Mouse (Mus musculus) splenic B cell, adult 2 months (primary cell): ENCODE measurements at regions not wholly inside any gene's neighbourhood (a gene's known extent, or its start where the extent isn't known, plus 50 kb on each side); places are given as distances from the start of the nearest gene placed in this dataset.

Source experiments
- DNase-seq: peaks from one replicate; pipeline ENCODE4 v3.0.0-alpha.2; 2011; ENCODE audit warnings: low read depth, low spot score
- H3K27me3 ChIP-seq: 2 replicates; pipeline ENCODE4 v1.6.1; 2012; ENCODE audit warnings: mild to moderate bottlenecking, low read length, moderate library complexity, mixed read lengths; ENCODE audit not compliant: control insufficient read depth, poor library complexity, insufficient read depth, severe bottlenecking
- H3K36me3 ChIP-seq: 2 replicates; pipeline ENCODE4 v1.6.1; 2012; ENCODE audit warnings: mild to moderate bottlenecking, low read length, moderate library complexity, mixed read lengths; ENCODE audit not compliant: control insufficient read depth, poor library complexity, insufficient read depth, severe bottlenecking

DNA sequence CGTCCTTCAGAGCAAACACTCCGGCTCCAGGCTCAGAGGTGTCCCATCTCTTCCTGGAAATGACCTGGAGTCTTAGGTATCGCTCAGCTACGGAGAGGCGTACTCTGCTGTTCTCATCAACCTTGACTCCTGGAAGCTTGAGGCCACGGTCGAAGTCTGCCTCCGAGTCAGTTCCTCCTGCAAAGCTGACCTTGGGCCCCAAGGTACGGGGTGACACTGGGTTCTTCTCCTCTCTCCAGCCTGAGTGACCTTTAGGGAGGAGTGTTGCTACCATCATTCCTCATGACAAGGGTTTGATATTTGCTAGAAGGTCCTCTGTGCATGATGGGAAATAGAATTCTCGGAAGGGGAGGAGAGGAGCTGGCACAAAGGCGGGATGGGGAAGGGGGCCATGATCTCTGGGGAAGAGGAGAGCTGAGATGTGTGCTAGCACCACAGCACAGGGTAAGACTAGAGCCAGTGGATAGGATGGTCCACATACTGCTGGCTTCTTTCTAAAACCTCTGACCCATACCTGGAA lies 469.0 kb downstream of the Rps24 start:
- Histone ChIP-seq H3K36me3 (no peaks in the 10 kb centered on the region), H3K27me3 (no peaks in the 10 kb centered on the region)
- no peak for DNase-seq

DNA sequence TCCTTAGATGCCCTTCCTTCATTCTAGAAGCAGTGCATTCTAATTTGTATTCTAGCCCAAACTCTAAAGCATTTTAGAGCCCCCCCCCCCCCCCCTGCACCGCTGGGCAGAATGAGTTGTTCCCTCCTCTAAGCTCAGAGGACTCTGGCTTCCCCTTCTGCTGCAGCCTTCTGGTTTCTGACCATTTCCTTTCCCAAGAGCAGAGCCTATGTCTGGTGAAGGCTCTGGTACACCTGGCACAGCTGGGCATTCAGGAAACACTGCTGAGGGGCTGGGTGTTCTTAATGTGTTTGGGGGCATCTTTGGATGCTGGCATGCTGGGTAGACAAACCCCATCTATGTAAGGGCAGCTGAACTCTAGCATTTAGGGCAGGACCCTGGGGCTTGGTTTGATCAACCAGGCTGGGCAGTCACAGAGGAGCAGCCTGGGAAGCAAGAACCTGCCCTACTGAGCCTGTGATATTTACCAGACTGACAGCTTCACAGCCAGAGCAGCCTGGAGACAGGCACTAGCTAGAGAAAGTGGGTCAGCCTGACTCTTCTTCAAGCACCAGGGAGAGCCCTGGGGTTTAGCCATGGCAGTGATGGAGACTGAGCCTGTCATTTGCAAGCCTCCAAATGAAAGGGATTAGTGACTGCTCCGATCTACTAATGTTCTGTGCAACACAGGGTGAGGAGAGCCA lies 469.7 kb downstream of the Rps24 start:
- DNase-seq, result no peak
- Histone ChIP-seq H3K27me3 (no peaks in the 10 kb centered on the region), H3K36me3 (no peaks in the 10 kb centered on the region)

DNA sequence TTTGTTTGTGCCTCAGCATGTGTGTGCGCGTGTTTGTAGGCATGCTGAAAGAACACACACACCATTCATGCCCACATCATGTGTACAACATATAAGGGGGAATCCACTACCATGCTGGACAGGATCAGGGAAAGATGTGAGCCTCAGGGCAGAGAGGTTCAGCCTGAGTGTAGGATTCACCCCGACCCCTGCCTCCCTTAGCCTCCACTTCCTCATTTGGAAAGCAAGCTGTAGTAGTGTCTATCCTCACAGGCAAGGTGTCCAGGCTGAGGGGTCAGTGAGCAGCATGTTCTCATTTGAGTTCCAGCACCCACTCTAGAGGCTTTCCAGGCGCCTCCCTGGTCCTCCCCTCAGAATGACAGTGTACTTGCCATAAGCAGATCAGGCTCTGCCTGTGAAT lies 470.5 kb downstream of the Rps24 start:
- no peaks in the 10 kb centered on the region for H3K36me3 ChIP-seq
- DNase-seq, result no peak
- no peaks in the 10 kb centered on the region for H3K27me3 ChIP-seq

GRCm38 (mm10) chr14:24958821-24959220 lies 471.9 kb downstream of the Rps24 start:
- no peak for DNase-seq
- Histone ChIP-seq H3K36me3 (no peaks in the 10 kb centered on the region), H3K27me3 (no peaks in the 10 kb centered on the region)

- no peaks in the 10 kb centered on the region for H3K27me3 ChIP-seq
Observed at GRCm38 (mm10) chr14:24959401-24959800, 472.5 kb downstream of the Rps24 start.

DNA sequence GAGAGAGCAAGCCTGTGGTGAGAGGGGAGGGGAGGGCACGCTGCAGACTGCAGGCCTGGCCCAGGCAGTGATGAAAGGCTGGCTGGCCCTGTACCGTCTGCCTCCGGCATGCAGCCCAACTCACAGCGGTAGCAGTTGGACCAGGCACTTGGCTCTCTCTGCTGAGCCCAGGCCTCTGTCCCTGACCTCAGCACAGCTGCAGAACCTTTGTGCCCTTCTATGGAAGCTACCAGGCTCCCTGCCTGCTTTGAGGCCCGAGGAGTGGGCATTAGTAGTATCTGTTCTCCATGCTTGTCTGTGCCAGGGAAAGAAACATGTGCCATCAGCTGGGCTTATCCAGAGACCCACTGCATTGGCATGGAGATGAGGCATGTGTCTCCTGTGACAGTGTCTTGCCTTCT lies 473.2 kb downstream of the Rps24 start:
- Histone ChIP-seq H3K36me3 (no peaks in the 10 kb centered on the region), H3K27me3 (no peaks in the 10 kb centered on the region)
- DNase-seq, result no peak

More at GRCm38 (mm10) chr14:24959401-24959800, 472.5 kb downstream of the Rps24 start:
- H3K36me3 ChIP-seq, result no peaks in the 10 kb centered on the region
- no peak for DNase-seq

DNA sequence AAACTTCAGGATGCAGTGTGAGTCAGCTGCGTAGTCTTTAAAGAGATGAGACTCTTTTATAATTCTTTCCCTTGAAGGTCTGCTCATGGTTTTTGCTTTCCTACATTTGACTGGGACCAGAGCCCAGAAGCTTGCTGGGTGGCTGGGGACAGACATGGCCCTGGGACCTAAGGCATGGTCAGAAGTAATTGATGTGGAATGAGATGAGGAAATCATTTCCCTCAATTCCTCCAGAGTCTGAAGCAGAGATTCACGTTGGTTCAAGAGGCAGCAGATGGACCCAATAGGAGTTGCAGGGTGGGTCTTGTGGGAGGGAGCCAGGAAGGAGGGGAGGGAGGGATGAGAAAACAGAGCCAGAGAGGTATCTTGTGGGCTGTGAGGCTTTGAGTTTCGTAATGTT lies 473.9 kb downstream of the Rps24 start:
- Histone ChIP-seq H3K27me3 (no peaks in the 10 kb centered on the region), H3K36me3 (no peaks in the 10 kb centered on the region)
- DNase-seq, result no peak

DNA sequence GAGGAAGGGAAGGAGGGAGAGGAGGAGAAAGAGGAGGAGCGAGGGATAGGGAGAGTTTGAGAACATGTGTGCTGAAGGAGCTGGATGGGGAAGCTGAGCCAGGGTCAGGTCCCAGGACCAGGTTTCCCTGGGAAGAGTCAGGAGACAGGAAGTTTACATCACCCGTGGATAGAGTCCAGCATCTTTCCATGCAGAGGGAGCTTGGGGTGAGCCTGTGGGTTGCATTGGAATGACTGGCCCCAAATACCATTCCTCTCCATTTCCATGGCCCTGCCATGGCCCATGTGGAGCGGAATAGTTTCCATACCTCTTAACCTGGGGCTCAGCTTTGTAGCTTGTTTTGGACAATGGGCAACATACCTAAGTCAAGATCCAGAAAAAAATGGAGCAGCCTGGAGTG lies 474.8 kb downstream of the Rps24 start:
- Histone ChIP-seq H3K36me3 (no peaks in the 10 kb centered on the region), H3K27me3 (no peaks in the 10 kb centered on the region)
- no peak for DNase-seq

DNA sequence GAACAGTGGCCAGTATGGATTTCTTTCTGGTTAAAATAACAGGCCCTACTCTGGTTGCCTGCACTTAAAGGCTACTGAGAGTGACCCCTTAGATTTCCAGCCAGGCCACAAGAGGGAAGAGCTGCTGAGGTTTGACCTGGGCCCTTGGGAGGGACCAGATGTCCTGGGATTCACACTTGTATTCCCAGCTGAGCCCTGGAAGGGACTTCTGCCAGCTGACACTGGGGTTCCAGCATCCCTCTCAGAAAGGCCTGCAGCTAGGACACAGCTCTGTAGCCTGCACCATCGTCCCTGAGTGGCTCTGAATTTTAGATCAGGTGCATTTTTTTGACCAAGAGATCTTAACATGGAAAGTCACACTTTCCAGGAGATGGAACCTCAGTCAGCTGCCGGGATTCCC lies 482.7 kb downstream of the Rps24 start:
- no peaks in the 10 kb centered on the region for H3K27me3 ChIP-seq
- DNase-seq, result no peak
- H3K36me3 ChIP-seq, result no peaks in the 10 kb centered on the region

- DNase-seq, result no peak
- H3K27me3 ChIP-seq, result no peaks in the 10 kb centered on the region
Observed at GRCm38 (mm10) chr14:24972357-24972756, 485.4 kb downstream of the Rps24 start.

GRCm38 (mm10) chr14:24973039-24973438 lies 485.9 kb upstream of the Zmiz1 start:
- H3K36me3 ChIP-seq, result no peaks in the 10 kb centered on the region
- DNase-seq, result no peak
- no peaks in the 10 kb centered on the region for H3K27me3 ChIP-seq

More at GRCm38 (mm10) chr14:24972357-24972756, 485.4 kb downstream of the Rps24 start:
- H3K36me3 ChIP-seq, result no peaks in the 10 kb centered on the region

- H3K27me3 ChIP-seq, result no peaks in the 10 kb centered on the region
- DNase-seq, result no peak
- no peaks in the 10 kb centered on the region for H3K36me3 ChIP-seq
Observed at GRCm38 (mm10) chr14:24973591-24973990, 485.4 kb upstream of the Zmiz1 start.

GRCm38 (mm10) chr14:24982489-24982888 lies 476.5 kb upstream of the Zmiz1 start:
- no peak for DNase-seq
- H3K36me3 ChIP-seq, result no peaks in the 10 kb centered on the region
- H3K27me3 ChIP-seq, result no peaks in the 10 kb centered on the region

- Histone ChIP-seq H3K36me3 (no peaks in the 10 kb centered on the region), H3K27me3 (no peaks in the 10 kb centered on the region)
- peak; percentile 40 for DNase-seq
Observed at GRCm38 (mm10) chr14:24983279-24983678, 475.7 kb upstream of the Zmiz1 start.

- DNase-seq, result no peak
- Histone ChIP-seq H3K27me3 (no peaks in the 10 kb centered on the region), H3K36me3 (no peaks in the 10 kb centered on the region)
Observed at GRCm38 (mm10) chr14:24985806-24986359, 473.1 kb upstream of the Zmiz1 start.
